Mouse (Mus musculus) urinary bladder, postnatal 36 days (tissue): Measurements from ENCODE around the gene Tnr.

Experiments used
- DNase-seq, 2 experiments: peaks; one replicate each; pipeline ENCODE4 v3.0.0; 2022; ENCODE audit warnings: low spot score in 2 of 2, mixed read lengths in 1 of 2

Gene Tnr

GRCm38 (mm10) chr1:159629822-159630589 is 106.4 kb downstream of the Tnr start:
- no peak for DNase-seq

- DNase-seq: no peak
Observed at GRCm38 (mm10) chr1:159632558-159632957, 109.0 kb downstream of the Tnr start.

- no peak for DNase-seq
Observed at GRCm38 (mm10) chr1:159639408-159639807, 115.8 kb downstream of the Tnr start.

- no peak for DNase-seq
Observed at GRCm38 (mm10) chr1:159645719-159646118, 122.2 kb downstream of the Tnr start.

GRCm38 (mm10) chr1:159650486-159650885 is 126.9 kb downstream of the Tnr start:
- DNase-seq: no peak

GRCm38 (mm10) chr1:159655241-159655640 is 131.7 kb downstream of the Tnr start:
- DNase-seq: no peak

- DNase-seq: no peak
Observed at GRCm38 (mm10) chr1:159657856-159658542, 134.4 kb downstream of the Tnr start.

- no peak for DNase-seq
Observed at GRCm38 (mm10) chr1:159660620-159661501, 137.3 kb downstream of the Tnr start.

GRCm38 (mm10) chr1:159664496-159664895 is 140.9 kb downstream of the Tnr start:
- DNase-seq: no peak

GRCm38 (mm10) chr1:159664945-159665344 is 141.4 kb downstream of the Tnr start:
- no peak for DNase-seq

GRCm38 (mm10) chr1:159670629-159671150 is 147.1 kb downstream of the Tnr start:
- peak in 1 of 2 experiments; percentile 2 for DNase-seq

- DNase-seq: no peak
Observed at GRCm38 (mm10) chr1:159671181-159671580, 147.6 kb downstream of the Tnr start.

- no peak for DNase-seq
Observed at GRCm38 (mm10) chr1:159674240-159674639, 150.7 kb downstream of the Tnr start.

GRCm38 (mm10) chr1:159675472-159675871 is 151.9 kb downstream of the Tnr start:
- no peak for DNase-seq

- no peak for DNase-seq
Observed at GRCm38 (mm10) chr1:159678221-159678935, 154.8 kb downstream of the Tnr start.

- DNase-seq: no peak
Observed at GRCm38 (mm10) chr1:159681252-159681651, 157.7 kb downstream of the Tnr start.

- peak; percentile 59 to 82 for DNase-seq
Observed at GRCm38 (mm10) chr1:159686476-159687231, 163.1 kb downstream of the Tnr start.

- DNase-seq: no peak
Observed at GRCm38 (mm10) chr1:159696717-159697116, 173.1 kb downstream of the Tnr start.

- DNase-seq: no peak
Observed at GRCm38 (mm10) chr1:159702038-159702437, 178.5 kb downstream of the Tnr start.

- DNase-seq: no peak
Observed at GRCm38 (mm10) chr1:159704925-159705324, 181.4 kb downstream of the Tnr start.
